Mouse (Mus musculus): Measurements from ENCODE around the gene Col6a5.

The Col6a5 gene

GRCm38 (mm10) chr9:105819155-105819709, 141.2 kb downstream of the Col6a5 start:
- no peak for DNase-seq

- no peak for DNase-seq
These were observed 146.0 kb downstream of the Col6a5 start for GRCm38 (mm10) chr9:105814436-105814835.

- DNase-seq, result no peak
These were observed 149.0 kb downstream of the Col6a5 start for GRCm38 (mm10) chr9:105811458-105811857.

DNA sequence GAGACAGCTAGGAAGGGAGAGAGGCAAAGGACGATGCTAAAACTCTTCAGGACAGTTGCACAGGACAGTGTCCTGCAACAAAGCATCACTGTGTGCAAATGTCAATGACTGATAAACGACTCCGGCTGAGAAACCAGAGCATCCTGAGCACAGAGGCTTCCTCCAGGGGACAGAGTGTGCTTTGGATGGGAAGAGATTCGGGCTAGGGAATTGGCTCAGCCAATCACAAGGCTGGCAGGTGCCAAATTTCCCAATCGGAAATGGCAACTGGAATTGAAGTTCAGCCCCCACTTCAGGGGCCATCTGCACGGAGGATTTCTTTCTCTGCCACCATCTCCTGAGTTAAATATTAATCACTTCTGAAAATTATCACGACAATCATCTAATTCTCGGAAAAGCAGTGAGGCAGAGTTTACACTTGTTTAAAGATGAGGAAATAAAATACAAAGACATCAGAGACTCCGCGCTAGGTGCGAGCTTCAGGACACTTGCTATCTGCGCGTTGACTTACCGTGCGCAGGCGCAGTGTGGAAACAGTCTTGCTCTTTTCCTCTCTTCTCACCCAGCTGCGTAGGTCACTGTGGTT, 151.4 kb downstream of the Col6a5 start:
- no peak for DNase-seq
